ENCODE assay signal across 9 mouse cellular contexts in the genomic region with DNA sequence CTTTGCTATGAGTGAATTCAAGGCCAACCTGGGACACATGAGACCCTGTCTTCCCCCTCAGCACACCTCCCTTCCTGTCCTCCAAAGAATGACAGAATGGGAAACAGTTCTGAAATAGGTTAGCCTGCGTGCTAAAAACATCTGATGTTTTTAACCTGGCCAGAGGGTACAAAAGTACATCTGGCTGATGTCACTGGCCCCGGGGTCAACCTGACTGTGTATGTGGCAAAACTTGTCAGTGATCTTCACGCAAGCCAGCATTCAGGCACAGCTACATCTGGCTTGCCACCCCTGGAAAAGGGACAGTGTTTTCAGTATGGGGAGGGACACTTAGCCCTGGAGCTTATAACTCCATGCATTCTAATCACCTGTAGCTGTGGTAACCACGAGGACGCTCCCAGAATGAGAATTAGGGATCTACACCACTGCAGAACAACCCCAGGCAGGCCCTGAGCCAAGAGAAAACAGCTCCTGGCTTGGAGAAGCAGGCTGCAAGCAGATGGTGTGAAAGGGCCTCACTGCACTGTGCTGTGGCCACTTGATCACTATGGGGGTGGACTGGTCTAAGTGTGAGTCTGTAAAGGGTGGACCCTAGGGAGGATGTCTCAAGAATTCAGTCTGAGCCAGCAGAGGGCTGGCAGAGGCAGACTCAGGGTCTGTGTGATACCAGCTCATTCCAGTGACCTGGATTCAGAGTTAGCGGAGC. TPM values are rescaled to one million over a fixed set of nuclear protein-coding genes. Genes with fewer than 3 reads are reported as not detected.
DNase-seq lines count a peak whose midpoint lies in the region; ATAC-seq lines count a peak whose summit lies in the region.
"Had no signal": no experiment of that assay in that cellular context is flagged by ENCODE, and none has a peak within 500 bp of the region (broad histone marks: within the 10 kb centered on the region; RNA-seq: fewer than 3 reads in every experiment).

No protein-coding gene starts in this region.

- no peak overlapping the region for H3K4me2 ChIP-seq in limb, embryonic 15.5 days

- no peaks in the 10 kb centered on the region for H3K27me3 ChIP-seq in limb, embryonic 15.5 days
- H3K27me3 ChIP-seq: megakaryocyte, embryonic 14.5 days had no signal

- H3K9ac ChIP-seq in limb, embryonic 15.5 days, result no peak overlapping the region

- H3K27ac ChIP-seq in brown adipose tissue, adult 24 weeks (replicated peaks; ENCODE audit: low read depth, low read length), result peak overlapping the region; percentile 28
- peak overlapping the region; percentile 48 for H3K27ac ChIP-seq in limb, embryonic 15.5 days

- no peak overlapping the region for H3K4me3 ChIP-seq in brown adipose tissue, adult 24 weeks (ENCODE audit: insufficient read depth, low read depth, low read length)
- no peak overlapping the region for H3K4me3 ChIP-seq in limb, embryonic 15.5 days
- H3K4me3 ChIP-seq: megakaryocyte, embryonic 14.5 days had no signal

- H3K4me1 ChIP-seq in brown adipose tissue, adult 24 weeks (ENCODE audit: control insufficient read depth, insufficient read depth, insufficient read length, low read length), result peaks cover 53% of the 10 kb centered on the region
- H3K4me1 ChIP-seq in limb, embryonic 15.5 days, result peaks cover 33% of the 10 kb centered on the region

- WGBS in limb, embryonic 15.5 days, result 61% methylated on average over 6 of the region's 6 CpGs

- no peaks in the 10 kb centered on the region for H3K9me3 ChIP-seq in limb, embryonic 15.5 days
- H3K9me3 ChIP-seq: megakaryocyte, embryonic 14.5 days had no signal

- no peak for ATAC-seq in limb, embryonic 15.5 days (ENCODE audit: insufficient number of reproducible peaks, low FRiP score, low TSS enrichment, low read depth)
- no peak for ATAC-seq in erythroblast, adult 5-6 weeks (replicated peaks; ENCODE audit: low FRiP score, poor library complexity, severe bottlenecking)

- peak; percentile 68 for DNase-seq in adrenal gland, adult 2 months
- DNase-seq in adrenal gland, postnatal 25 days, result no peak
- peak; percentile 35 to 52 for DNase-seq in heart, adult 9 months (ENCODE audit: low spot score in 2 of 2)
- peak; percentile 86 for DNase-seq in kidney, adult 9 months
- peak; percentile 57 for DNase-seq in right cerebral cortex, postnatal 14 days

- peaks cover 27% of the 10 kb centered on the region for H3K36me3 ChIP-seq in limb, embryonic 15.5 days

RNA-seq across cellular contexts. Expression of a gene that starts 35.3 kb away (rescaled TPM):
- 100 to 1,000 TPM; 466 to 626 TPM for total RNA-seq in adrenal gland, adult 2 months (2021)
- 570 and 815 TPM in 2 replicates for polyA plus RNA-seq in adrenal gland, adult 2 months (2012; rRNA removed)
- total RNA-seq in adrenal gland, postnatal 25 days (2021), result 598 and 906 TPM in 2 replicates
- 33.0 and 38.9 TPM in 2 replicates for polyA plus RNA-seq in brown adipose tissue, adult 24 weeks (2012; ENCODE audit: insufficient read depth, insufficient read length, missing spikeins)
- 44.5 and 46.8 TPM in 2 replicates for polyA plus RNA-seq in limb, embryonic 15.5 days (2015; fragmentation: Nextera tagmentation; extraction: Ambion mirVana)
- total RNA-seq in erythroblast, adult 5-6 weeks (2015; ENCODE audit: low replicate concordance), result 12.1 and 15.0 TPM in 2 replicates
- 7.1 and 11.6 TPM in 2 replicates for total RNA-seq in erythroblast, adult 5-6 weeks (2017; ENCODE audit: low replicate concordance)

Comparison
In these comparisons a context has a peak if more than half of its experiments do, and no peak if none do; other contexts are left out.
1. RNA of a gene that starts 35.3 kb away (total RNA-seq): 598 to 906 TPM in adrenal gland, postnatal 25 days and 466 to 626 TPM in adrenal gland, adult 2 months; 7.1 to 15.0 TPM in erythroblast, adult 5-6 weeks; every median in the first group is over 10 times any median in the second.